Mouse (Mus musculus): ENCODE results near the gene Ddx18.

DNA sequence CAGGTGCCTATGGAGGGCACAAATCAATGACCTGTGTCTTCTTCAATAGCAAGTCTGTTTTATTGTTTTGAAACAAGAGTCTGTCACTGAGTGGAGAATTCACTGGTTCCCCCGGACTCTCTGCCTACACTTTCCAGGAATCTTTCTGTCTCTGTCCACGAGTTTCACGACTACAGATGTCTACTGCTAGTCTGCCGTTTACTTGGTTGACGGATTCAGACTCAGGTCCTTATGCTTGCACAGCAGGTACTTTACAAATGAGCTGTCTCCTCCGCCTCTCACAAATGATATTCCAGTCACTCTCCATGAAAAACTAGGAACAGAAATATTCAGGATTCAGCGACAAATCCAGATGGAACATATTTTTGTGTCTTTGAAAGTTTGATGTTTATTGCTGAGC, 2.7 kb upstream of the Ddx18 start:
- no peak for TF ChIP-seq UBTF (IDR thresholded peaks at IDR 0.05; ENCODE audit: low read depth, low read length)
- TF ChIP-seq EP300 (IDR thresholded peaks at IDR 0.05; ENCODE audit: low read length), result no peak
- no peak for TF ChIP-seq CTCF (conservative IDR thresholded peaks at IDR 0.05 in 1 of 2, IDR thresholded peaks at IDR 0.05 in 1 of 2; ENCODE audit: low read depth in 2 of 2, low read length in 2 of 2)
- no peak for TF ChIP-seq POLR2A (IDR thresholded peaks at IDR 0.05; ENCODE audit: low read depth, low read length)
- TF ChIP-seq KAT2A (IDR thresholded peaks at IDR 0.05; ENCODE audit: insufficient replicate concordance, low read length), result no peak
- TF ChIP-seq MAZ (IDR thresholded peaks at IDR 0.05; ENCODE audit: low read depth, low read length), result no peak
- TF ChIP-seq GABPA (IDR thresholded peaks at IDR 0.05; ENCODE audit: insufficient replicate concordance, low read depth, low read length), result no peak
- TF ChIP-seq TBP (conservative IDR thresholded peaks at IDR 0.05; ENCODE audit: low read depth, low read length), result no peak
- no peak for TF ChIP-seq CHD2 (IDR thresholded peaks at IDR 0.05; ENCODE audit: low read length)
- no peak for TF ChIP-seq ELF1 (IDR thresholded peaks at IDR 0.05; ENCODE audit: low read depth, low read length)
- no peak for TF ChIP-seq E2F4 (IDR thresholded peaks at IDR 0.05; ENCODE audit: insufficient replicate concordance, low read depth, low read length)
- TF ChIP-seq ZNF384 (IDR thresholded peaks at IDR 0.05; ENCODE audit: low read depth, low read length), result no peak
- no peak for TF ChIP-seq SMC3 (IDR thresholded peaks at IDR 0.05; ENCODE audit: low read depth, low read length)
- no peak for TF ChIP-seq TCF12 (IDR thresholded peaks at IDR 0.05; ENCODE audit: low read depth, low read length)

All from CH12.LX (cell line).